Mouse (Mus musculus): ENCODE results near the gene Gdf7. TPM values are rescaled to one million over a fixed set of nuclear protein-coding genes. Genes with fewer than 3 reads are reported as not detected.
A peak's percentile ranks its signal among the peaks of the same experiment; 100 is the strongest.

Gdf7 gene
- total RNA-seq, 2 experiments from 2014 or later, result 0.24 TPM; not detected in 1

DNA sequence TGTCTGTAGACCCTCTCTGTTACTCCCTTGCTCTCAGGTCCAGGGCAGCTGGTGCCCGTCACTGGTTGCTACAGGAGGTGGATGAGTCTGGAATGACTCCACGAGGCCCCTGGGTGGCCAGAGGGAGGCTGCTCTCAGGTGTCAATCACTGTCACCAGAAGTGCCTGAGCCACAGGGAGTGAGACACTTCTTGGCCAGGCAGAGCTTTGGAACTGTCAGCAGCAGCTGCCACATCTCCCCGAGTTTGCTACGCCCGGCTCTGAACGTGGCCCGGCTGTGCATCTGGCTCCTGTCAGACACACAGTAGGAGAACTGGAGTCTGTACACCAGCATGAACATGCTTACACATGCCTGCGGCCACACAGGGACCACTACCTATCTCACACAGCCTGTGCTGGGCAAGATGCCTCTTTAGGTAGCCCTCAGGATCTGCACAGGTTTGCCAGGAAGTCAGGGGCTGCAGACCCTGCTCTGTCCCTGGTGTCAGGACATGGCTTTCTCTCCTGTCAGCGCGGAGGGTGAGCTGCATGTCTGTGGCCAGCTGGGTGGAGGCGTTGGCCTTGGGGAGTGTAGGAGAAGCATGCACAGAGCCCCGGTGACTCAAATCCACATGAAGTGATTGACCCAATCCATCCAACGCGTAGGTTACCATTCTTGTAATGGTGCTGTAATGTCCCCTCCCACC lies 29.9 kb upstream of the Gdf7 start:
- intact Hi-C loops (cut with DNase I), result no loop called here
- peak in 1 of 2 experiments; percentile 15 for DNase-seq (ENCODE audit: extremely low spot score in 1 of 2, low spot score in 2 of 2)

DNA sequence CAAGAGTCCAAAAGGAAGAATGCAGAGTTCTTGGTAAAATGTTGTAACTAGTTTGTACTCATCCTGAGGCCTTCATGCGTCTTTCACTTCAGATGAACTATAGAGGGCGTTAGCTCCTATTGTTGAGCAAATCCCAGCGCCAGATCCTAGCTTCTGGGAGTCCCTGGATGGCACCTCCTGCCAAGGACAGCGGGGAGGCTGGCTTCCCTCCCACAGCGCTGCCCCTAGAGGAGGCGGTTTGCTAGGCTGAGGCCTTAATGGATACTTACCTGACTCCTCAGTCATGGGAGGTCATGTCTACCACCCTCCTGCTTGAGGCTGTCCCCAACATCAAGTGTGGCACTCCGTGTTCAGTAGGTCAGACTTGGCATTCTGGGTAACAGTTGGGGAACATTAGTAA lies 27.5 kb upstream of the Gdf7 start:
- no peak for DNase-seq (ENCODE audit: extremely low spot score in 1 of 2, low spot score in 2 of 2)
- intact Hi-C loops (cut with DNase I), result loop anchor here (5.0 to 10.0 kb wide), 2 partner anchors 123 to 696 kb away; partner anchors contain the start of gene Ttc32

DNA sequence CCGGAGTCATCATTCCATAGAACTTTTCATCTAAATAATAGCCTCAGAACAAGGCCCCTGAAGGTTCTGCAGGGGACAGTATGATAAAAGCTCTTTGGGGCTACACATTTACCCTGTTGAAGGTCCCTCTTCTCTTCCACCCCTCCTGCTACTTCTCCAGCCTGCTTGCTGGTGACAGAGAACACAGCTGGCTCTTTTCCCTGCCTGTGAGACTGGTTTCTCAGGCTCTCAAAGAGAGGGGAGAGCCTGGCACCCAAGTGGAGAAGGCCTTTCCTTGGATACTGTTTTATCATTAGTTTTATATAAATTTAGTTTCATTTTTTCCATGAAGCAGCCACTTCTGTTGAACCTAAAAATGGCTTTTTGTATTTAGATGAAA lies 25.9 kb upstream of the Gdf7 start:
- DNase-seq (ENCODE audit: extremely low spot score in 1 of 2, low spot score in 2 of 2), result no peak
- intact Hi-C loops (cut with DNase I), result loop anchor here (5.0 to 10.0 kb wide), 2 partner anchors 125 to 697 kb away; partner anchors contain the start of gene Ttc32

DNA sequence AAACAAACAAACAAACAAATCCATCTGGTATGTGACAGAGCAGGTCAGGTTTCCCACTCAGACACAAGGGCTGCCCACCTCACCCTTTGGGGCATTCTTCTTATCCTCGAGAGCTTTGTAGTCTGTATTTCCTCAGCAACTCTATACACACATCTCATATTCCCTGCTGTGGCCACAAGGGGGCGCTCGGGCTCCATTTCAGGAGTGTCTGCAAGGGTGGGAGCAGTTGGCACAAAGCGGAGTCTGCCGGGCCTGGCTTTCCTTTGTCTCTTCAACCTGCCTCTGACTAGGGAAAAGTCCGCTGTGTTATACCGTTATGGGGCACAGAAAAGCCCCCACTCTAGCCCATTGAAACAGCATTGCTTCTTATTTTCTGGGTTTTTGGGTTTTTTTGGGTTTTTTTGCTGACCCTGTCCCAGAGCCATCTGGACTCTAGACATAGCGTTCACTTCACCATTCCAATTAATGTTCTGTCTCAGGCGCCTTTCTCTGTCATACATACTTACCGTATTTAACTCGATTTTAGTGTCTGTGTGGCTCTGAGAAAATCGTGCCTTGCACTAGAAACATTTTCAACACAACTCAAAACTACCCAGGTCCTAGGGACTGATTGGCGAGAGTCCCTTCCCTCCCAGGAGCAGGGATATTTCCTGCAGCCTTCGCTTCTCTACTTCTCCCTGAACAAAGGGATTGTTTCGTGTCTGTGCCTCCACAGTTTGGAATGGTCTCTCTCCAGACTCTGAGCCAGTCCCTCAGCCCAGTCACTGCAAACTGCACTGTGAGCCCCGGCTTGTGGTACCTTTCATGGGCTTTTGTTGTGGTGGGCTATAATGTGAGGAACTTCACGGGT lies 25.3 kb upstream of the Gdf7 start:
- intact Hi-C loops (cut with DNase I), result loop anchor here (1.0 to 10.0 kb wide), 3 partner anchors 125 to 698 kb away; partner anchors contain the start of gene Ttc32

DNA sequence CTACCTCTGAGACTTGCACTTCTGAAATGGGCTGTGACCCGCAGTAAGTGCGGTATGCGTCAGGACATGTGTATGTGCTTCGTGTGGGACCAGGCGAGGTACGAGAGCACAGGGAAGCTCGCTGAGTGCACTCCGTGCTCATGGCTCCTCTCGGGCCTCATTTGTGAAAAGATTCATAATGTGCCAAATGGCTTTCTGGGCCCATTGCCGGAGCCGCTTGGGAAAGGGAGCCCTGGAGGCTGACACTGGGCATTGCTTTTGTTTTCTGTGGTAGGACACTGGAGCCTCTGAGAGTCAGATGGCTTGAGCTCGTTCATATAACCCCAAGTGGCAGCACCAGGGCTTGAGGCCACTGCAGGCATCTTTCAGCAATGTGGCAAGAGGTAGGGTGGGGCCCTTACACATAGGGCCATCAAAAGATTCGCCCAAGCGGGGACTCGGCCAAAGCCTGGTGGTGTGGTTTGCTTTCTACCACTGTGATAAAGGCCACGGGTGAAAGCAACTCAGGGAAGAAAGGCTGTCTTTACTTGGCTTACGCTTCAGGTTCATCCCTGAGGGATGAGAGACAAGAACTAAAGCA lies 24.3 kb upstream of the Gdf7 start:
- no peak for DNase-seq (ENCODE audit: extremely low spot score in 1 of 2, low spot score in 2 of 2)

More for the DNA sequence above, 25.3 kb upstream of the Gdf7 start:
- peak; percentile 94 to 95 for DNase-seq (ENCODE audit: extremely low spot score in 1 of 2, low spot score in 2 of 2)

DNA sequence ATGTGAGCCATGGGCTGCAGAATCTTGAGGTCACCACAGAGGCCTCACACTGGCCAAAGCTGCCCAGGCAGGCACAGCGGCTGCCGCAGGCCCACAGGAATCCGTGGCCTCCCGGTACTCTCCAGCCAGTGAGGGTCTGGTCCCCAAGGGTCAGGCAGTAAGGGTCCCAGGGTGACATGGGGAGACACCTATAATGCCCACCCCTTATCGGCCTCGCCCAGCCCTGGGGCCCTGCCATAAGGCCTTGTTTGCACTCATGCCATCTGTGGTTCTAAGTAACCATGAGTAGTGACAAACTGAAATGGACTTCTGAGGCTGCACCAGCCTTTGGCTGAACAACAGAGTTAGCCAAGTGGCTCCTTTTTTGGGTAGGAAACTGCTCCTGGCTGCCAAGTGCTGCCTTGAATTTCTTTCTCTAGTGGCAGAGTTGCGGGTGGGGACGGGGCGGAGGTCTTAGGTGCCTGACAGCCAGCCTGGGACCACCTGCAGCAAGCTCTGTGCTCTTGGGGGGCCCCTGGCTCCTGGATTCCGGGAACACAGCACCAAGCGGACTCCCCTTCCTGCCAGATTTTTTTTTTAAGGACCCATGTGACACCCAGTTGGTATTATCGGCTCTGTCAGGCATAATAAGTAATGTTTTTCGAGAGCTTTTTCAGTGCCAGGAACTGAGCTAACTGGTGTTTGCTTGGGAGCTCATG lies 23.6 kb upstream of the Gdf7 start:
- intact Hi-C loops (cut with DNase I), result loop anchor here (5.0 to 10.0 kb wide), 2 partner anchors 127 to 699 kb away; partner anchors contain the start of gene Ttc32
- no peak for DNase-seq (ENCODE audit: extremely low spot score in 1 of 2, low spot score in 2 of 2)

More for the DNA sequence above, 24.3 kb upstream of the Gdf7 start:
- intact Hi-C loops (cut with DNase I), result loop anchor here (1.0 to 10.0 kb wide), 3 partner anchors 126 to 699 kb away; partner anchors contain the start of gene Ttc32

DNA sequence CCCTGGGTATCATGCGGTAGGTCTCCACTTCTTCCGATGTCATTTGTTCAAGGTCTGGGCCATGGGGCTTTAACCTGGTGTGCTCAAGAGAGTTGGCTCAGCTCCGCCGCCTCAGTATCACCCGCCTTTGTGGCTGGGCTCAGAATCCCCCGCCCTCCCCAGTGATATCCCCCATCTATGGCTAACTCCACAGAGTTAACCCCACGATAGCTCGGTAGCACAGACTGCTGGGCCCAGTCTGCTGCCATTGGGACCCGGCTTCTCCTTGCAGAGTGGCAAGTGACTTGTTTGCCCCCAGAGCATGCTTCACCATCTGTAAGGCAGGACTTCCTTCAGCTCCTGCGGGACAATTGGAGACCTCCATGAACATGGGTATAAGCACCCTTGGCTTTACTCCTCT lies 22.3 kb upstream of the Gdf7 start:
- no peak for DNase-seq (ENCODE audit: extremely low spot score in 1 of 2, low spot score in 2 of 2)
- intact Hi-C loops (cut with DNase I), result loop anchor here (10.0 kb wide), 1 partner anchor 701 kb away; the partner anchor contains the start of gene Ttc32

DNA sequence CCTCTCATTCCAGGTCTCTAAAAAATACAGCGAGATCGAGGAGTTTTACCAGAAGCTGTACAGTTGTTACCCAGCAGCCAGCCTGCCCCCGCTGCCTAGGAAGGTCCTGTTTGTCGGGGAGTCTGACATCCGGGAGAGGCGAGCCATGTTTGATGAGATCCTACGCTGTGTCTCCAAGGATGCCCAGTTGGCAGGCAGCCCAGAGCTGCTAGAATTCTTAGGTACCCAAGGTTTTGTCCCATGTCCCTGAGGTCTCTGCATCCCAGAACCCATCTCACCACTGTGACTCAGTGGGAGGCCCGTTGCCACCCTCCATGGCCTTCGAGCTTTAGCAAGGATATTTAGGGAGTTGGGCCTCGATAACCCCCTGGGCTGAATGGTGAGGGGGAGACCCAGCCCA lies 19.8 kb upstream of the Gdf7 start:
- no peak for DNase-seq (ENCODE audit: extremely low spot score in 1 of 2, low spot score in 2 of 2)
- intact Hi-C loops (cut with DNase I), result loop anchor here (10.0 kb wide), 1 partner anchor 703 kb away; the partner anchor contains the start of gene Ttc32

DNA sequence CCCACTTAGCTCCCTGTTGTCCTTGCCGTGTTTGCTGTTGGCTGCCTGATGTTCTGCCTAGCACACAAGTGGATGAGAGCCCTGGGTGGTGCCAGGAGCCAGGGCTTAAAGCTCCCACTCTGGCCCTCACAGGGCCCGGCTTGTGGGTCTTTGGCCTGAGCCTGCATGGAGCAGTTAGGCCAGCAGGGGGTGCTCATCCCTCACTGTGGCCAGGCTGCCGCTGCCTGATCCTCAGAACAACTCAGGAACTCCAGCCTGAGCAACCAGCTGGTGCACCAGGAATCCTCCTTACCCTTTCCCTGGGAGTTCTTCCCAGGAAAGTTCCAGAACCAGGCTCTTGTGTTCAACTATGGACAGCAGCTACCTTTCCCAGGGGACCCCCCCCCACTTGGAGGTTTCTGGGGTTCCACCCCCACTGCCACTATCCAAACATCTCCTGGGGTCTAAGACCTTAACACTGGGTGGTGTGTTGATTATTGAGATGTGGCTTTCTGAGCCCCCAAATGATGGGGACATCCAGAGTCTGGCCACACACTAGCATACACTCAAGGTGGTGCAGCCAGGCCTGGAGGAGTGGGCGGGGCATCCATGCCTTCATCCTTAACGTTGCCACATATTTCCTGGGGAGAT lies 18.4 kb upstream of the Gdf7 start:
- peak; percentile 63 to 85 for DNase-seq (ENCODE audit: extremely low spot score in 1 of 2, low spot score in 2 of 2)
- intact Hi-C loops (cut with DNase I), result loop anchor here (10.0 kb wide), 1 partner anchor 705 kb away; the partner anchor contains the start of gene Ttc32

DNA sequence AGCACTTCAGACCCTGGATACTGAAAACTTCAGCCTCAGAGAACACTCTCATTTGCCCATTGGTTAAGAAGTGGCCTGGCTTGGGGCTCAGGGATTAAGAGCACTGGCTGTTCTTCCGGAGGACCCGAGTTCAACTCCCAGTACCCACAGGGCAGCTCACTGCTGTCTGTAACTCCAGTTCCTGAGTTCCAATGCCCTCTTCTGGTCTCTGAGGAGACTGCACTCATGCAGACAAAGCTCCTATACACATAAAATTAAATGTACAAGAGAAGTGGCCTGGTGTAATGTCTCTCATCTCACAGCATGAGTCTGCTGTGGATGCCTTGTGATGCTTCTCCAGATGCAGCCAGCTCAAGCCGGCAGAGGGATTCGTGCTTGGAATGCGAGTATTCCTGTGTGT lies 14.8 kb upstream of the Gdf7 start:
- intact Hi-C loops (cut with DNase I), result no loop called here
- DNase-seq (ENCODE audit: extremely low spot score in 1 of 2, low spot score in 2 of 2), result no peak

DNA sequence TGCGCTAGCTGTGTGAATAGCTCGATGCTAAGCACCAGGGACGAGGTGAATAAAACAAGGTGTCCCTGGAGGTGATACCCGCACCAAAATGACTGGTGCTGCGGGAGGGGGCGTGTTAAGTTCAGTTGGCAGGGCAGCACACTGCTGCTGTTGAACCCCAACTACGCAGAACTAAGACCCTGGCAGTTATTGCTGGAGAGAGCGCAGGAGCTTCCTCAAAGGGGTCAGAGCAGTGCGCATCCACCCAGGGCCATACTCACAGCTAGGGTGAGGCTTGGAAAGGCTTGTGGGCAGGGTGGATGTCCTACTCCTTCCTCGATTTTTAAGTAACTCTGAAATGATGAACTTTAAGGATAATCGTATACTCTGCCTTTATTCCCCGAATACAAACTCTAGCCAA lies 12.0 kb upstream of the Gdf7 start:
- no peak for DNase-seq (ENCODE audit: extremely low spot score in 1 of 2, low spot score in 2 of 2)
- intact Hi-C loops (cut with DNase I), result no loop called here

DNA sequence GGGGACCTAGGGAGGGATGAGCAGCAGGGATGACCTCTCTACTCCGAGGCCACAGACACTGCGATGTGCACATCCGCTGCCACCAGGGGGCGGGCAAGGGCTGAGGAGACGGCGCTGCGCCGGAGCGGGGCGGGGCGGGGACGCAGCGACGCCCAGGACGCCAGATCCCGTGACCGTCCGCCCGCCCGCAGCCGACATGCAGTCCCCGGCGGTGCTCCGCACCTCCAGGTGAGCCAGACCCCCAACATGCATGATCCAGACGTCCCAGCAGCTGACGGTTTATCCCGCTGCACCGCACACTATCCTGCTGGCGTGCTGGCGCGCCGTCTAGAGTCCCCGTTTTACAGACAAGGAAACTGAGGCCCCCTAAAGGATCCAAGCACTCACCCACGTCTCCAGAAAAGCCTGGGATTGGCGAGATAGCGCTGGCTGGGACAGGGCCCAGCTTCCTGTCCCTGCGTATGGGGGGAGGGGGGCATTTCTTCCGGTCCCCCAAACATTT lies 11.6 kb upstream of the Gdf7 start, which contains the start of gene Hs1bp3:
Gene Hs1bp3, plus strand, starts transcription at position 163 of the 502 bp plus-strand sequence.
- peak; percentile 71 to 93 for DNase-seq (ENCODE audit: extremely low spot score in 1 of 2, low spot score in 2 of 2)
- intact Hi-C loops (cut with DNase I), result no loop called here

DNA sequence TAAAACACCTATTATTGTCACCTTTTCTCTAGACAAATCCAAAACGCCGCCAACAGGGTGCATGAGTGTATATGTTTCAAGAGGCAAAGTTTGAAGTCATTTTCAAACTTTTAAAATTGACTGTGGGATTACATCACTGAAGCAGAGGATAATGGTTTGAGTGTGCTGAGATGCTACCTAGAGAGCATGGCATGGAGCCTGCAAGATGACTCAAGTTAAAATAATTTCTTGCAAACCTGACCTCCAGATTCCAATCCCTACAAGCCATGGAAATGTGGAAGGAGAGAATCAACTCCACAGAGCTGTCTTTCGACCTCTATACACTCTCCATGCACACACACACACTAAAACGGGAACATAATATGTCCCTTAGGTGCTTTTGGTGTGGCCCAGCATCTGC lies 10.5 kb upstream of the Gdf7 start:
- intact Hi-C loops (cut with DNase I), result no loop called here
- DNase-seq (ENCODE audit: extremely low spot score in 1 of 2, low spot score in 2 of 2), result no peak

DNA sequence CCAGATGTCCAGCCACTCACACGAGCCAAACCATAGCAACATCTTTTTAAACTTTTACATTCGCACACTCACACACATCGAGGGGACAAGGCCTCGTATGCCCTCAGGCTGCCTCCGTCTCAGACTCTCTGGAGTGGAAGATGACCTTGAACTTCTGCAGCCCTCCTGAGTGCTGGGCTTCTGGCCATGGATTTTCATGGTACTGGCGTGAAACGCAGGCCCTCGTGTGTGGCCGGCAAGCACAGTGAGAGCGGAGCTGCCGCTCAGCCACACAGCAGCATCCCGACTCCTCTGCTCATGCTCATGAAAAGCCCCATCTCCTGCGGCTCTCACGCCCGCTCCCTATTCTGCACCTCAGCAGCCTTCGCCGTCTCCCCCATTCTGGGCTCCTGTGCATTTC lies 9.2 kb upstream of the Gdf7 start:
- DNase-seq (ENCODE audit: extremely low spot score in 1 of 2, low spot score in 2 of 2), result no peak
- intact Hi-C loops (cut with DNase I), result no loop called here

DNA sequence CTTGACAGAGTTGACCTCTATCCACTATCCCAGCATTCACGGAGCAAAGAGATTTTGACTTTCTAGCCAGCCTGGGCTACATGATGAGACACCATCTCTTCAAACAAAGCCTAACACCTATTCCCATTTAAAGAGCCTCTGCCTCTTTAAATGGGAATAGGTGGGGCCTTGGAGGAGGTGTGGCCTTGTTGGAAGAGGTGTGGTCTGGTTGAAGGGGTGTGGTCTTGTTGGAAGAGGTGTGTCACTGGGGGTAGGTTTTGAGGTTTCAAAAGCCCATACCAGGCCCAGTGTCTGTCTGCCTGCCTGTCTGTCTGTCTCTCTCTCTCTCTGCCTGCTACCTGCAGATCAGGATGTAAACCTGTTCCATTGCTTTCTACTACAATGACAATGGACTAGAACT lies 5.2 kb upstream of the Gdf7 start:
- intact Hi-C loops (cut with DNase I), result loop anchor here (1.0 to 5.0 kb wide), 2 partner anchors 247 to 315 kb away; no protein-coding TSS in a partner anchor
- DNase-seq (ENCODE audit: extremely low spot score in 1 of 2, low spot score in 2 of 2), result no peak

DNA sequence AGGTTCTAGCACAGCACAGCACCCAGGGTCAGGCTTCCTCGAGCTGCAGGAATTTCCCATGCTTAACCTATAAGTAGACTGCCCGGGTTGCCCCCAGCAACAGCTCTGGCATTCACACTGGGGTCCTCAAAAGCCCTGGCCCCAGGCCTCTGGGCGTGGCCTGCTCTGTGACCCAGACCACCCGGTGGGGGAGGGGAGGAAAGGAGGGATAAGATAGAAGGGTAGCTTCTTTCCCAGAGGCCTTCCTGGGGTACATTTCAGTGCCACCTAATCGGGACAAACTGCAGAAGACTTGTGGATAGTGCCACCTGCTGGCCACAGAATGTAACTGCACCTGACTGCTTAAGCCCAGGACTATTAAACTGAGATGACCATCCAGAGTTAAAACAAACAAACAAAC lies 4.7 kb upstream of the Gdf7 start:
- intact Hi-C loops (cut with DNase I), result loop anchor here (5.0 kb wide), 1 partner anchor 314 kb away; no protein-coding TSS in a partner anchor
- peak in 1 of 2 experiments; percentile 73 for DNase-seq (ENCODE audit: extremely low spot score in 1 of 2, low spot score in 2 of 2)

DNA sequence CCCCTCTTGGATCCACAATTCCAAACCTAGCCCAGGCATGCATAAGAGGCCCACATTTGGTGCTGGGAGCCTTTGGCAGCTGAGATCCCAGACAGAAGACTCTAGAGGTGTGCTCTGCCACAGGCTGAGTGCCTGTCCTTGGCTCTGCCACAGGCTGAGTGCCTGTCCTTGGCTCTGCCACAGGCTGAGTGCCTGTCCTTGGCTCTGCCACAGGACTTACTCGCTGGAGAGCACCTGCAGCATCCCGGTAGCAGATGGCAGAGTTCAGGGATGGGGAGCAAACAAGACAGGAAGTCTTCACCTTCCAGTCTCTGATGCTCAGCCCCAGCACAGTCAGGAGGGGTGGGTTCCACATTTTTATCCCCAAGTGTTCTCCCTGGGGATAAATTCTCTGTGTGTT lies 3.5 kb upstream of the Gdf7 start:
- no peak for DNase-seq (ENCODE audit: extremely low spot score in 1 of 2, low spot score in 2 of 2)
- intact Hi-C loops (cut with DNase I), result loop anchor here (5.0 kb wide), 1 partner anchor 313 kb away; no protein-coding TSS in a partner anchor

Measured in left cerebral cortex, postnatal 10 days (tissue).